Mouse (Mus musculus): Measurements from ENCODE around the gene Fam71e1.

GRCm38 (mm10) chr7:44500046-44500445 is 3.7 kb downstream of the Fam71e1 start:
- TF ChIP-seq CTCF (conservative IDR thresholded peaks at IDR 0.05; ENCODE audit: low read length) (no peak), NANOG (IDR thresholded peaks at IDR 0.05; ENCODE audit: borderline replicate concordance, low read length) (no peak)
